Mouse (Mus musculus): ENCODE results near the gene Pramel5.
"Not testable (repeated sequence)": the region's sequence is repeated elsewhere in the genome, so short reads cannot be mapped to it uniquely, and the experiment has no call there.

Gene Pramel5

DNA sequence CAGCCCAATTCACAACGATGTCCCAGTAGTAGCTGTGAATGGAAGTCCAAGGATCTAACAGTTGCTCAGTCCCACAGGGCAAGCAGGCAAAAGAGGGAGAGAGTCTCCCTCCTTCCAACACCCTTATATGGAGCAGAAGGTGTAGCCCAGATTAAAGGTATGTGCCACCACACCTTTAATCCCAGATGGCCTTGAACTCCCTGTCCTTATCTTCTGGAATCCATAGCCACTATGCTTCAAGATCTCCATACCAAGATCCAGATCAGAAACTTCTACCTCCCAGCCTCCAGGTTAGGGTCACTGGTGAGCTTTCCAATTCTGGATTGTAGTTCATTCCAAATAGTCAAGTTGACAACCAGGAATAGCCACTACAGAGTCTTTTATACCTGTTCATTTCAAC lies at the start of gene Pramel5:
Gene Pramel5 (minus strand): TSS at position 101 of the 400 bp plus-strand sequence.
- in situ Hi-C loops (cut with MboI, MseI), result not testable (repeated sequence)

- in situ Hi-C loops (cut with MboI, MseI), result loop anchor here (5.0 kb wide), 1 partner anchor 338 kb away; the partner anchor contains the start of gene Pramef17 (in 2 of the 2)
Measured at GRCm38 (mm10) chr4:144329949-144330348, 49.7 kb upstream of the Pramel5 start, which contains the start of gene Gm13128. Gm13128 (plus strand) TSS chr4:144330249.

DNA sequence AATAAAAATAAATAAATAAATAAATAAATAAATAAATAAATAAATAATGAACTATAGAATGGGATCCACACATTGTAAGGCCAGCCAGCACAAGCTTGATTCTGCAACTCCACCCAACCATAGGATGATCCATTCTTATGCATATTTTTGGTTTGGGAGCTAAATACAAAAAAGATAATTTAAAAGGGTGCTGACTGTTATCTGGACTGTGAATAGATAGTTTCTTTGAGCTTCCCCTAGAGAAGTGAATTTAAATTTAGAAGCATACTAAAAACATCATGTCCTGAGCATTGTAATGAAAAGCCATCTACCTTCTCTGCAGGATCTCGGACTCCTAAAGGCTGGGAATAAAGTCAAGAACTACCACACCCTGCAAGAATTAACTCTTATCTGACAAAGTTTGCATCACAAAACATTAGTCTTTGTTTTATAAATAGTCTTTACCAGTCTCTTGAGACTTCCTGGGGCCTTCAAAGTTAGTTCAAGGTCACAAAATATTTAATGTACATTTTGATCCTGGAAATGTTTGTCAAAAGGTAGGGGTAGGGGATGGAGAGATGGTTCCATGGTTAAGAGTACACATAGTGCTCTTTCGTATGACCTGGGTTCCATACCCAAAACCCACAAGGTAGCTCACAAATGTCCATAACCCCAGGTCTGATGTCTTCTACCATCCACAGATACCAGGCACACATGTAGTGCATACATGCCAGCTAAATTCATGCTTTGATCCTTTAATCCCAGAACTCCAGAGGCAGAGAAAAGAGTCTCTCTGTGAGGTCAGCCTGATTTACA lies 32.6 kb upstream of the Pramel5 start:
- in situ Hi-C loops (cut with MboI, MseI), result loop anchor here in 1 of 2 experiments (25.0 kb wide), 1 partner anchor 976 kb away; the partner anchor contains the start of gene Lrrc38

- in situ Hi-C loops (cut with MboI, MseI), result not testable (repeated sequence)
Measured at GRCm38 (mm10) chr4:144299414-144299813, 19.1 kb upstream of the Pramel5 start.

GRCm38 (mm10) chr4:144254768-144255167 lies 25.5 kb downstream of the Pramel5 start:
- in situ Hi-C loops (cut with MboI, MseI), result not testable (repeated sequence)
